Mouse (Mus musculus) midbrain, embryonic 13.5 days (tissue): ENCODE results near the gene Nagk. TPM values are rescaled to one million over a fixed set of nuclear protein-coding genes. Genes with fewer than 3 reads are reported as not detected.

ENCODE experiments used
- ATAC-seq: fragments of 200-750 bp; cut with Nextera tagmentation; 2 replicates; pipeline ENCODE4 v1.8.0; 2017; ENCODE audit warnings: mild to moderate bottlenecking, moderate TSS enrichment, moderate library complexity
- H3K27ac ChIP-seq: fragments of 300-500 bp; sonication (generic); 2 replicates; pipeline ENCODE4 v1.5.1; 2015; ENCODE audit warnings: inconsistent platforms, mild to moderate bottlenecking, moderate library complexity
- H3K27me3 ChIP-seq: fragments of 300-500 bp; sonication (generic); 2 replicates; pipeline ENCODE4 v1.6.1; 2015; ENCODE audit warnings: mild to moderate bottlenecking, inconsistent platforms
- H3K36me3 ChIP-seq: fragments of 300-500 bp; sonication (generic); 2 replicates; pipeline ENCODE4 v1.6.1; 2015; ENCODE audit warnings: mild to moderate bottlenecking, inconsistent platforms
- H3K4me1 ChIP-seq: fragments of 300-500 bp; sonication (generic); replicated peaks from 2 replicates; pipeline ENCODE4 v1.6.1; 2015; ENCODE audit warnings: inconsistent platforms
- H3K4me2 ChIP-seq: fragments of 300-500 bp; sonication (generic); replicated peaks from 2 replicates; pipeline ENCODE4 v1.6.1; 2015; ENCODE audit warnings: moderate library complexity, mild to moderate bottlenecking, inconsistent platforms
- H3K4me3 ChIP-seq: fragments of 300-500 bp; sonication (generic); replicated peaks from 2 replicates; pipeline ENCODE4 v1.5.1; 2015; ENCODE audit warnings: mild to moderate bottlenecking, inconsistent platforms
- H3K9ac ChIP-seq: fragments of 300-500 bp; sonication (generic); replicated peaks from 2 replicates; pipeline ENCODE4 v1.6.1; 2015; ENCODE audit warnings: mild to moderate bottlenecking, inconsistent platforms
- H3K9me3 ChIP-seq: fragments of 300-500 bp; sonication (generic); 2 replicates; pipeline ENCODE4 v1.6.1; 2016; ENCODE audit warnings: mild to moderate bottlenecking, inconsistent platforms
- WGBS: fragments of 180-500 bp; shearing (Covaris S2); methylation state at CpG from one replicate; pipeline ENCODE4 v1.1.7; 2015; 5-methylcytosine and 5-hydroxymethylcytosine counted together
- polyA plus RNA-seq: library from polyadenylated mRNA; unstranded; fragments of >200 nt; fragmentation: Nextera tagmentation; extraction: Ambion mirVana; gene quantifications from 2 replicates; pipeline ENCODE4 v1.2.1, GENCODE M21; 2015

Gene Nagk
- polyA plus RNA-seq = 85.3 and 88.1 TPM in 2 replicates

DNA sequence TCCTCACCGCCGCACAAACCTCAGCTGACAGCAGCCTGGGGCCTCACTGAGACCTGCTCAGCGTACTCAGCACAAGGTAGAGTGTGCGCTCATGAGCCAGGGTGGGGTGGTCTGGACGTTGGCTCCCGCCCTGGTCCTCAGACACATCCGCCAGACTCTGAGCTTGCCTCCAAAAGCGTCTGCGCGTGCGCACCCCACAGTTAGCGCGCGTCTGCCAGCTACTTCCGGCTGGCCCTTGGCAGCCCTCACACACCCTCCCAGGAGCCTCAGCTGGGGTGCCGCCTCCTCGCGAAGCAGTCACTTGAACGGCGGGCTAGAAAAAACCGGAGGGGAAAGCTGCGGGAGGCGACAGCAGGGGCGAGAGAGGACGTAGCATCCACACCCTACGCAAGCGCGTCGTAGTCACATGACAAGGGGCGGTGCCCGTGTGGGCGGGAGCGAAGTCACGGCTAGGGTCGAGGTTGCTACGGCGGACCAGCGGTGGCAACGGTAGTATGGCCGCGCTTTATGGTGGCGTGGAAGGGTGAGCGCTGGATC is at the start of gene Nagk:
Gene Nagk (plus strand): TSS at position 223 of the 537 bp plus-strand sequence.
- Histone ChIP-seq H3K4me1 (peaks cover 22% of the 10 kb centered on the region), H3K36me3 (peaks cover 11% of the 10 kb centered on the region), H3K4me3 (peak within 1 kb of the TSS; percentile 68), H3K9ac (peak within 1 kb of the TSS; percentile 81), H3K4me2 (peak within 1 kb of the TSS; percentile 74), H3K27me3 (0 out of 2 replicates have a peak, but pooled peaks cover 7% of the 10 kb centered on the region), H3K9me3 (no peaks in the 10 kb centered on the region), H3K27ac (peak within 1 kb of the TSS; percentile 92)
- WGBS = under 1% methylated on average over 43 of the region's 43 CpGs
- ATAC-seq = peak; percentile 96

DNA sequence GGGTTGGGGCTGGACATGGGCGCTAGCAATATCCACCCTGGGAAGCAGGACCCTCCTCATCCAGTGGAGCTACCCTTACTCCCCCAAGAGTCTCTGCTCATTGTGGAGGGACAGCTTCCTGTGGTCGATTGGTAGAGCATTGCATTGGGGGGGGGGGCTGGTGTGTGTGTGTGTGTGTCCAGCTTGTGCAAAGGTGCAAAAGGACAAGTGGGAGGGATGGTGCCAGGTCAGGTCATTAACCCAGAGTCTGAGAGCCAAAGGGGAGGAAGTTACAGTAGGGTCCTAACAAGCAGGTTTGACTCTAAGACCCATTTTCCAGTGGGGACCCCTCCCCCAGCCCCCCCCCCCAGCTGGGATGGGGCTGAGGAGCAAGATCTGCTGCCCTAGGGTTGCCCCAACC is 49.3 kb upstream of the Nagk start:
- WGBS = 44% methylated on average over 2 of the region's 2 CpGs
- Histone ChIP-seq H3K4me3 (no peak overlapping the region), H3K36me3 (no peaks in the 10 kb centered on the region), H3K9me3 (no peaks in the 10 kb centered on the region), H3K9ac (no peak overlapping the region), H3K27me3 (peaks cover 16% of the 10 kb centered on the region; the same call in 1 of the 2 replicates), H3K4me2 (no peak overlapping the region), H3K4me1 (no peaks in the 10 kb centered on the region), H3K27ac (no peak overlapping the region)
- ATAC-seq = no peak

DNA sequence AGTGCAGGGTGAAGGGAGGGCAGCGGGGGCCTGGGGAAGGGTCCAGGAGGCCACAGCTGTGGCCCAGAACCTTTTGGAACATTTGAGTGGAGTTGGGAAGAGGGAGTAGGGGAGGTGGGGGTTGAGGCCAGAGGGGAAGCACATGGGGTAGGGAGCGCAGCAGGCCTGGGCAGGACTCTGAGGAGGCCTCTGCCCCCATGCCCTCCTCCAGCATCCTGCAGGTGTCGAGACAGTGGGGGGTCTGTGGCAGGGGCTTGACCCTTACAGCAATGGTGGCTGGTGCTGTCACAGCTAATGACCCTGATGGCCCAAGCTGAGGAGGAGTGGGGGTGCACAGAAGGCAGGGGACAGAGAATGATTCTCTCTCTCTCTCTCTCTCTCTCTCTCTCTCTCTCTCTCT is 45.5 kb upstream of the Nagk start:
- H3K4me2 ChIP-seq = no peak overlapping the region
- 45% methylated on average over 3 of the region's 3 CpGs for WGBS
- no peaks in the 10 kb centered on the region for H3K4me1 ChIP-seq
- H3K9me3 ChIP-seq = no peaks in the 10 kb centered on the region
- H3K9ac ChIP-seq = no peak overlapping the region
- peaks cover 40% of the 10 kb centered on the region for H3K27me3 ChIP-seq
- H3K4me3 ChIP-seq = no peak overlapping the region
- no peaks in the 10 kb centered on the region for H3K36me3 ChIP-seq
- no peak overlapping the region for H3K27ac ChIP-seq
- 0 out of 2 replicates have a peak, but pooled peaks have one; percentile 15 for ATAC-seq

DNA sequence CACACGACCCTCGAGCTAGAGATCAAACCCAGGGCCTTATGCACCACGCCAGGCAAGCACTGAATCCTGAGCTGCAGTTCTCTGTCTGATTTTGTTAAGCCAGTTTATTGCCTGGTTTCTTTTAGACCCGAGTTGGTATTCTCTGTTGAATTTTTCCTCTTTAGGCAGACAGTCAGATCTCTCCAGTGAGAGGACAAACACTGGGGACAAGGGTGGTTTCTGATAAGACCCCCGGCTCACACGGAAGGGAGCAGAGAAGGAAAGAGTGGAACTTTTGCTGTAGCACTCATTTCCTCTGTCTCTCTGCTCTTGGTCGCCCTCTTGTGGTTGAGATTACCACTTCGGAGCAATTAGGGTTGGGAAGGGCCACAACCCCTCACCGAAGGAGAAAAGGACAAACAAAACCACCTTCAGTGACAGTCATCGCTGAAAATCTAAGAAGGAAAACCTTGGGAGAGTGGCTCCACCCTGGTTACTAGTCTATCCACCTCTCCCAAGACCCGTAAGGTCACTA is 44.6 kb upstream of the Nagk start:
- Histone ChIP-seq H3K4me2 (no peak overlapping the region), H3K4me1 (no peaks in the 10 kb centered on the region), H3K27ac (no peak overlapping the region), H3K4me3 (no peak overlapping the region), H3K9me3 (no peaks in the 10 kb centered on the region), H3K9ac (no peak overlapping the region), H3K27me3 (peaks cover 43% of the 10 kb centered on the region), H3K36me3 (no peaks in the 10 kb centered on the region)
- 8% methylated on average over 11 of the region's 11 CpGs for WGBS
- no peak for ATAC-seq

DNA sequence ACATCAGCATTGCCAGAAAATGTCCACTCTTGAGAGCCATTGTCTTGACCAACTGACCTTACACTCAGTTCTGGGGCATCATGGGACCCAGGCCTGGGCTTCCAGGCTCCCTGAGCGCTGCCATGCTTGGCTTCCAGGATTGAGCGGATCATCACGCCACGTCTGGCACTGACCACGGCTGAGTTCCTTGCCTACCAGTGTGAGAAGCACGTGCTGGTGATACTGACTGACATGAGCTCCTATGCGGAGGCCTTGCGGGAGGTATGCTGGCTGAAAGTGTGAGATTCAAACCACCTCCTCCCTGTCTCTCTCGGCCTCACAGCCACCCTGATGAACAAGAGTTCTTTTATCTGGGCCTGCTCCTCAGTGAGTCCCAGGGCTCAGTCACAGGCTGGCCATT is 38.7 kb upstream of the Nagk start:
- no peak overlapping the region for H3K9ac ChIP-seq
- WGBS = 72% methylated on average over 9 of the region's 9 CpGs
- H3K9me3 ChIP-seq = no peaks in the 10 kb centered on the region
- H3K36me3 ChIP-seq = no peaks in the 10 kb centered on the region
- peaks cover 74% of the 10 kb centered on the region for H3K27me3 ChIP-seq
- peaks cover 7% of the 10 kb centered on the region for H3K4me1 ChIP-seq
- no peak for ATAC-seq
- H3K4me2 ChIP-seq = no peak overlapping the region
- no peak overlapping the region for H3K27ac ChIP-seq
- no peak overlapping the region for H3K4me3 ChIP-seq

DNA sequence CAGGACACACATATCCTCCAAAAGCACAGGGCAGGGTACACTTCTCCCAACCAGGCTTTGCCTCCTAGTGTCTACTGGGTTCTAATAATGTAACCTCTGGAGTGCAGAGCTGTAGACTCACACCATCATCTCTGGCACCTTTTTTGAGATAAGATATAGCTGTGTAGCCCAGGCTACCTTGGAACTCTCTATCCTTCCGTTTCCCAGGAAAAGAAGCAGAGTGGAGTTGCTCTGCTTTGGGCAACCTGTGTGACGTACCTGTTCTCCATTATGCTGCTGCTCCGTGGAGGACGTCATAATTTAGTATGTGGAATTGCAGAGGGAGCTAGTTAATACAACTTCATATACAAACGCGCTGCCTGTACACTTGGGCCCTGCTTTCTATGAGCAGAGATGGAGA is 32.4 kb upstream of the Nagk start, which contains the start of gene Ankrd53:
Gene Ankrd53 (plus strand): TSS at position 301 of the 400 bp plus-strand sequence.
- H3K9ac ChIP-seq = peak within 1 kb of the TSS; percentile 23; the same call in 1 of the 2 replicates
- no peak for ATAC-seq
- H3K9me3 ChIP-seq = no peaks in the 10 kb centered on the region
- H3K27ac ChIP-seq = no peak within 1 kb of the TSS
- H3K4me1 ChIP-seq = peaks cover 16% of the 10 kb centered on the region
- peak within 1 kb of the TSS; percentile 53 for H3K4me2 ChIP-seq
- peak within 1 kb of the TSS; percentile 24 for H3K4me3 ChIP-seq
- peaks cover 71% of the 10 kb centered on the region for H3K27me3 ChIP-seq
- 30% methylated on average over 6 of the region's 6 CpGs for WGBS
- no peaks in the 10 kb centered on the region for H3K36me3 ChIP-seq

DNA sequence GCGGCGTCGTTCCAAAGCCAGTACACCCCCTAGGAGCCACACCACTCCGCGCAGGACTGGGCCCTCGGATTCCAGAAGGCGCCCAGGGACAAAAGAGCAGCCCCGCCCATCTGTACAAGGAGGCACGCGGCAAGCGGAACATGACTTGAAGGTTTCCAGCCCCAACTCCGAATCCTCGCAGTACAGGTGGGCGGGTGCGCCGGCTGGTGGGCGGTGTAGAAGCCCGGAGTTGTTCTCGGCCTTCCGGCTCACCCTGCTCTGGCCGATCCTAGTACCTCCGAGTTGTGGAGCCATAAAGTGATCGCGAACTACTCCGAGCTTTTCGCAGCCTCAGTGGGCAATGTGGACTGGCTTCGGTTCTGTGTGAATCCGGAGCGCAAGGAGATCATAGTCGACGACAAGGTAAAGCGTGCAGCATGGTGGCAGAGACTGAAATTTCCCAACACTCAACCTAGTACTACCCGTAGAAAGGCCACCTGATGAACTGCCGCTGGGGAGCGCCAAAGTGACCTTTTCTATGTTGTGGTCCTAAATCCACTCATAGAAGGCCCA is 31.8 kb upstream of the Nagk start:
- H3K36me3 ChIP-seq = peaks cover 5% of the 10 kb centered on the region; the same call in 1 of the 2 replicates
- WGBS = 2% methylated on average over 35 of the region's 35 CpGs
- 0 out of 2 replicates have a peak, but pooled peaks have one; percentile 31 for ATAC-seq
- H3K9ac ChIP-seq = peak overlapping the region; percentile 23; the same call in 1 of the 2 replicates
- H3K27me3 ChIP-seq = peaks cover 65% of the 10 kb centered on the region
- H3K4me1 ChIP-seq = peaks cover 14% of the 10 kb centered on the region
- no peak overlapping the region for H3K27ac ChIP-seq
- H3K4me2 ChIP-seq = peak overlapping the region; percentile 53
- no peaks in the 10 kb centered on the region for H3K9me3 ChIP-seq
- H3K4me3 ChIP-seq = peak overlapping the region; percentile 24

DNA sequence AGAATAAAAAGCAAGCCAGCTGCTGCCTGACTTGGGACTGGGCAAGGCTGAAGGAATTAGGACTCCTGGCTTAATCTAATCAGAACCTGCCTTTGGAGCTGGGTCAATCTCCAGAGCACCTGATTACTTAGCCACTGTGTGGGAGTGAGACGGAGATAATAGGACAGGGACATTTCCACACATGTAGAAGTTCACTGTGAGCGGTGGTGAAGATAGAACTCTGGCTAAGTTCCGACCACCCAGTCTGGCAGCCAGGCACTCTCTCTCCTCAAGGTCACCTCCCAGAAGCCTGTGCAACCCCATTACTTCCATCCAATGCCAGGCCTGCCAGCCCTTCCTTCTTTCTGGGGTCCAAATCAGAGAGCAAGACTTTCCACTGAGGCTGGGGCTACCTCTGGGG is 27.8 kb upstream of the Nagk start:
- H3K4me2 ChIP-seq = no peak overlapping the region
- ATAC-seq = no peak

DNA sequence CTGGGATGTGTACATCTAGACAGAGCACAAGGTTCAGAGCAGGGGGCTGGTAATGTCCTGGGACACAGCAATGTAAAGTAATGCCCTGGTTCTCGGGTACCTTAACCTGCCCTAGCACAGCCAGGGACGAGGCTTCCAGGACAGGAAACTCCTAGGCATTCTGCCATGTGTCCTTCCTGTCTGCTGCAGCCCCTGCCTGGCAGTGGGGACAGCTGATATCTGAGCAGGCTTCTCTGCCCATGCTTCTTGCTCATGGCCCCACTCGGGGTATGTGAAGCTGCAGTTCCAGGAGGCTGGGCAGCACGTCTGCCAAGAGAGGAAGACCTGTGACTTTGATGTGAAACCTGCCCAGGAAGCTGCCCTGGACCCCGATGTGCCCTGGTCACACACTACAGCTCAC is 26.3 kb upstream of the Nagk start:
- Histone ChIP-seq H3K9ac (no peak overlapping the region), H3K27ac (no peak overlapping the region), H3K4me3 (no peak overlapping the region), H3K27me3 (peaks cover 18% of the 10 kb centered on the region), H3K4me2 (no peak overlapping the region), H3K4me1 (peaks cover 6% of the 10 kb centered on the region; the same call in 1 of the 2 replicates), H3K36me3 (peaks cover 54% of the 10 kb centered on the region), H3K9me3 (no peaks in the 10 kb centered on the region)
- no peak for ATAC-seq
- WGBS = 90% methylated on average over 5 of the region's 5 CpGs

More for the DNA sequence above, 27.8 kb upstream of the Nagk start:
- no peak overlapping the region for H3K27ac ChIP-seq
- H3K4me3 ChIP-seq = no peak overlapping the region
- no peaks in the 10 kb centered on the region for H3K9me3 ChIP-seq
- peaks cover 9% of the 10 kb centered on the region for H3K4me1 ChIP-seq
- H3K27me3 ChIP-seq = peaks cover 33% of the 10 kb centered on the region
- H3K36me3 ChIP-seq = peaks cover 40% of the 10 kb centered on the region
- WGBS = 93% methylated on average over 3 of the region's 3 CpGs
- H3K9ac ChIP-seq = no peak overlapping the region

DNA sequence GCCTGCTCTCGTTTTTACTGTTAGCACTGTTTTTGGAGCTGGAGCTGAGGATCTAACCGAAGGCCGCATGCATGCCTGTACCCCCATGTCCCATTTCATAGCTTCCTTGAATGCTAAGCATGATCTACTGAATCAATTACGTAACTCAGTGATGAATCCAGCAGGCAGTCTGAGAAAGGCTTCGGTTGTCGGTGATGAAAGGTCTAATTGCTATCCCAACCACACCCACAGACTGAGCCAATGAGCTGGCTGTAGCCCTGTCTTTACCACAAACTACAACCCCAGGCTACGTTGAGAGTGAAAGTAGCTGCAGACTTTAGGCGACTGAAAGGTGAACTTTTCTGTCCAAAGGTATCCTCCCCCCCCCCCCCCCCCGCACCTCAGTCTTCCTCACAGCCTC is 20.7 kb upstream of the Nagk start:
- Histone ChIP-seq H3K27me3 (no peaks in the 10 kb centered on the region), H3K9ac (peak overlapping the region; percentile 96; the same call in 1 of the 2 replicates), H3K36me3 (peaks cover 38% of the 10 kb centered on the region), H3K4me3 (peak overlapping the region; percentile 95), H3K27ac (no peak overlapping the region), H3K4me2 (peak overlapping the region; percentile 71), H3K4me1 (peaks cover 23% of the 10 kb centered on the region), H3K9me3 (no peaks in the 10 kb centered on the region)
- no peak for ATAC-seq
- 73% methylated on average over 9 of the region's 9 CpGs for WGBS

DNA sequence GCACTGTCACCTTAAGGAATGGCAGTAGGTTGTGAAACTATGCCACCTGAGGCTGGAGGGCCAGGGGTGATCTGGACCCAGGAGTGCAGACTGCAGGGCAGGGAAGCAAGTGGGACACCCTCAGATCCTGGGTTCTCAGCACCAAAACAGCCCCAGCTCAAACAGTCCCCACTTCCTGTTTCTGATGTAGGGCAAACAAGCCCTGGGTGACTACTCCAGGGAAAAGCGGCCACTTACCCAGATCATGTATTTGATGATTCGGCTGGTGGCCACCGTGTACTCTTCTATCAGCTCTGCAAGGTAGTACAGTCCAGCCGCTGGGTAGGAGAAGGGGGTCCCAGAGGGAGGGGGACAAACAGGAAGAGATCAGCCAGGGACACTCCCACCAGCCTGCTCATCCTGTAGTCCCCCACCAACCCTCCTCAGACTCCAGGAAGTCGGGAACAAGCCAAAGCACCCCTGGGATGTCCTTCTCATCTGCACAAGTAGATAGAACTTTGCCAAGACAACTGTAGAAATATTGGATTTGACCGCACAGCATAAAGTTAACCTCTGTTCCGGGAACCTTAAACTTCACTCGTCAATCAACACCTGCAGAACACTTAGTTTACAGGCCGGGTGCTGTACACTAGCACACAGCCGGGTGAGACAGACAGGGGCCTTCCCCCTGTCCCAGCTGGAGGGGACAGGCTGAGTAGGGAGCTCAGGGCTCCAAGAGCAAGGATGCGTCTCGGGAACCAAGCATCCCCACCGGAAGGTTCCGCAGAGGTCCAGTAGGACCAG is 19.8 kb upstream of the Nagk start:
- WGBS = 4% methylated on average over 14 of the region's 14 CpGs

More for the DNA sequence above, 19.8 kb upstream of the Nagk start:
- peak overlapping the region; percentile 71 for H3K4me2 ChIP-seq
- H3K4me3 ChIP-seq = peak overlapping the region; percentile 95
- peak overlapping the region; percentile 85 for H3K27ac ChIP-seq
- H3K4me1 ChIP-seq = peaks cover 23% of the 10 kb centered on the region
- H3K9me3 ChIP-seq = no peaks in the 10 kb centered on the region
- ATAC-seq = peak; percentile 67
- H3K9ac ChIP-seq = peak overlapping the region; percentile 96
- no peaks in the 10 kb centered on the region for H3K27me3 ChIP-seq
- peaks cover 30% of the 10 kb centered on the region for H3K36me3 ChIP-seq
